Mouse (Mus musculus): ENCODE measurements around the gene Nrtn. TPM values are rescaled to one million over a fixed set of nuclear protein-coding genes. Genes with fewer than 3 reads are reported as not detected.

Nrtn gene
- polyA plus RNA-seq, 1 experiment, result 44.4 TPM

DNA sequence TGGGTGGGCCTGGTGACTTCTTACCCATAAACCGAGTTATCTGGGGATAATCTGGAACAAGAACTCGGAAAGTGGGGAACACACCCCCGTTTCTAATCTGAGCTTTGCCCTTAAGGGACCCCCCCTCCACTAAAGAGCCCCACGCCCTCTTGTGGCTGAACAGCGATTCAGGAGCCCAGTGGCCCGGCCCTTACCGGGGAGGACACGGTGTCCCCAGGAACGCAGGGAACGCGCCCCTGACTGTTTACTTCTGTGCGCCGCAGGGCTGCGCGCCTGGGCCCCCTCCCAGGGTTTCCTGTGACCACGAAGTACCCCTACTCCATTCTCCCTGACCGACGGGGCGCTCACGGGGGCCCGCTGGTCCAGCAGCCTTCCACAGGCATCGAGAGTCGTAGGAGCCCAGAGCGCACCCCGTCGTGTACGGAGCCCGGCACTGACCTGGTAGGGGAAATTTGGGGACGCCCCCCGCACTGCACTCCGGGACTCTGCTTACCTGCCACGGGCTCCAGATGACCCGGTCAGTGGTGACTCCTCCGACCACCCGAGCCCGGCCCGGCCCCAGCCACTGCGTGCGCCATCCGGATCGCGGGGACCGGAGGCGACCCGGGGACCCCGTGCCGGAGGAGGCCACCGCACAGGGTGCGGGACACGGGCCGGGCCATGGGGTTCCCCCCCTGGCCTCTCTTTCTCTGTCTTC lies 479 bp downstream of the Nrtn start:
- H3K4me3 ChIP-seq (ENCODE audit: control insufficient read depth, insufficient read depth, low read length), result peak overlapping the region; percentile 35
- TF ChIP-seq CTCF (IDR thresholded peaks at IDR 0.05; ENCODE audit: borderline replicate concordance, control insufficient read depth, extremely low read depth, insufficient read depth, low read length, poor library complexity) (no peak), POLR2A (IDR thresholded peaks at IDR 0.05; ENCODE audit: control insufficient read depth, extremely low read depth, insufficient read depth, low read length, poor library complexity) (no peak)
- H3K4me1 ChIP-seq (replicated peaks; ENCODE audit: control insufficient read depth, insufficient read depth, low read length), result peaks cover 39% of the 10 kb centered on the region
- no peaks in the 10 kb centered on the region for H3K27me3 ChIP-seq (ENCODE audit: control insufficient read depth, insufficient read depth, low read length)
- no peak overlapping the region for H3K27ac ChIP-seq (ENCODE audit: control insufficient read depth, insufficient read depth, low read length)
- no peak for DNase-seq
- no peaks in the 10 kb centered on the region for H3K36me3 ChIP-seq (ENCODE audit: control insufficient read depth, insufficient read depth, low read length)
- 3% methylated on average over 51 of the region's 51 CpGs for WGBS

DNA sequence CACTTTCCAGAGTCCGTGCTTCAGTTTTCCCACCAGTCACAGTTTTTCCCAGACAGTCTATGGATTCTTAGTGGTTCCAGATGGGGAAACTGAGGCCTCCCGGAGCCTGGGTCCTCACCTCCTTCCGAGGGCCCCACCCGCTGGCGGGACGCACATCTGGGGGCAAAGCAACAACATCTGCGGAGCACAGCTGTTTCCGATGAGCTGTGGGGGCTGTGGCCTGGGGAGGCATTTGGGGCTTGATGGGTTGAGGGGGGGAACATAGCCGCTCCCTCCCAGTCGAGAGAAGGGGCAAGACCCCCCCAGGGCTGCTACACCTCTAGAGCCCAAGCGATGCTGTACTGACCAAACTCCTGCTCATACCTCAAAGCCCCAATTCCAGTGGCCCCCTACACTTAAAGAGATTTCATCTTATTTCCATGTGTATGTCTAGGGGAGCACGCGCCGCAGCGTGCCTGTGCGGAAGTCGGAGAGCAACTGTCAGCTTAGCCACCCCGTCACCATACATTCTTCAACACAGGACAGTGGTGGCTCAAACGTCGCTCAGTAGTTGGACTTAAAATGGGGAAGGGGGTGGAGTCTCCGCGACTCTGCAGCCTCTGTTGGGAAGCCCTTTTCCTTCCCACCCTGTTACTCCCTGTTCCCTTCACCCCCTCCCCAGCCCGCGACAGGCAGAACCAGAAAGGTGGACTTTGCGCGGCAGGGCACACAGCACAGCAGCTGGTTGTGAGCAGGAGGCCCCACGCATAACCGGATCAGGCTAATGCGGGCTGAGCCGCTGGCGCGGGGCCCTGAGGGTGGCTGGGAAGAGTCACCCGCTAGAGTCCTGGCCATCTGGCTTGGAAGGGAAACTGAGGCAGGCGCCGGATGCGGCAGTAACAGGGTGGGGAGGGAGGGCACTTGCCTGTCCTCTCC lies 2.8 kb downstream of the Nrtn start:
- TF ChIP-seq POLR2A (IDR thresholded peaks at IDR 0.05; ENCODE audit: control insufficient read depth, extremely low read depth, insufficient read depth, low read length, poor library complexity) (no peak), CTCF (IDR thresholded peaks at IDR 0.05; ENCODE audit: borderline replicate concordance, control insufficient read depth, extremely low read depth, insufficient read depth, low read length, poor library complexity) (no peak; the same call in 1 of the 2 replicates)
- H3K27me3 ChIP-seq (ENCODE audit: control insufficient read depth, insufficient read depth, low read length), result no peaks in the 10 kb centered on the region
- no peaks in the 10 kb centered on the region for H3K36me3 ChIP-seq (ENCODE audit: control insufficient read depth, insufficient read depth, low read length)
- peaks cover 31% of the 10 kb centered on the region for H3K4me1 ChIP-seq (replicated peaks; ENCODE audit: control insufficient read depth, insufficient read depth, low read length)
- no peak overlapping the region for H3K27ac ChIP-seq (ENCODE audit: control insufficient read depth, insufficient read depth, low read length)
- H3K4me3 ChIP-seq (ENCODE audit: control insufficient read depth, insufficient read depth, low read length), result no peak overlapping the region
- WGBS, result 12% methylated on average over 36 of the region's 36 CpGs
- no peak for DNase-seq

DNA sequence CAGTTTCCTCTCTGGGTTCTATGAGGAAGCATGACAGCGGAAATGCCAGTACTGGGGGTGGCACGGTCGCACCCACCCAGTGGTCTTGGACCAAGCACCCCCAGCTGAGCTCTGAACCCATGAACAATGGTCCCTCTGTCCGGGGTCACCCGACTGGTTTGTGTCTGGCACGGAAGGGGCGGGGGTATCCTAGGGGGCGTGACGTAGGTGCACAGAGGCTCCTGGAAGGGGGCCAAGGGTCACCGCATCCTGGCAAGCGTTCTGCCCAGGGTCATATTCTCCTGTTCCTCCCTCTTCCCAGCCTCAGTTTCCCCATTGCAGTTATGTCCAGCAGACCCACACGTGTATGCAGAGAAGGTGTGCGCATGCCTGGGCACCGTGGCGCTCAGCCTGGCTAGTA lies 3.9 kb downstream of the Nrtn start:
- DNase-seq, result no peak
- H3K4me1 ChIP-seq (replicated peaks; ENCODE audit: control insufficient read depth, insufficient read depth, low read length), result peaks cover 30% of the 10 kb centered on the region
- no peak overlapping the region for H3K4me3 ChIP-seq (ENCODE audit: control insufficient read depth, insufficient read depth, low read length)
- TF ChIP-seq POLR2A (IDR thresholded peaks at IDR 0.05; ENCODE audit: control insufficient read depth, extremely low read depth, insufficient read depth, low read length, poor library complexity) (no peak), CTCF (IDR thresholded peaks at IDR 0.05; ENCODE audit: borderline replicate concordance, control insufficient read depth, extremely low read depth, insufficient read depth, low read length, poor library complexity) (no peak)
- no peaks in the 10 kb centered on the region for H3K27me3 ChIP-seq (ENCODE audit: control insufficient read depth, insufficient read depth, low read length)
- H3K36me3 ChIP-seq (ENCODE audit: control insufficient read depth, insufficient read depth, low read length), result no peaks in the 10 kb centered on the region
- WGBS, result 62% methylated on average over 15 of the region's 15 CpGs
- H3K27ac ChIP-seq (ENCODE audit: control insufficient read depth, insufficient read depth, low read length), result no peak overlapping the region

DNA sequence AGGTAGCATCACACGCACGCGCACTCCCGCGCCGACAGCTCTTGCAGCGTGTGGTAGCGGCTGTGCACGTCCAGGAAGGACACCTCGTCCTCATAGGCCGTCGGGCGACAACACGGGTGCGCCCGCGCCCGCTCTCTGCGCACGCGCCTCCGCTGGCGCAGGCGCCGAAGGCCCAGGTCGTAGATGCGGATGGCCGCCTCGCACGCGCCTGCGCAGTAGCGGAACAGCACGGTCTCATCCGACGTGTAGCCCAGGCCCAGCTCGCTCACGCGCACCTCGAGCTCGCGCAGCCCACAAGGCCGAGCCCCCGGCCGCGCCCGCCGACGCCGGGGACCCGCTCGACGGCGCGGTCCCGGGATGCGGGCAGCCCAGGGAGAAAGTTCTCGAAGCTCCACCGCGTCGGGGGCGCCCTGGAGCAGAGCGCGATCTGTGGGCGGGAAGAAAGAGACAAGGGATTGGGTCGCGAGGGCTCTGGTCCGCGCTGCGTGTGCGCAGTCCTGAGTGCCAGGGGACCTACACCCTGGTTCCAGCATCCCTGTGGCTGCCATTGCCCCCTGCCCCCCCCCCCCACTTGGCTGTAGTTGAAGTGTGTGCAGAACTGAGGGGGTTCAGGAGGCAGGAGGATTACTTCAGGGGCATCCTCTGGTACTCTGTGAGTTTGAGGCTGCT lies 5.8 kb downstream of the Nrtn start:
- 71% methylated on average over 71 of the region's 71 CpGs for WGBS
- Histone ChIP-seq H3K27ac (ENCODE audit: control insufficient read depth, insufficient read depth, low read length) (no peak overlapping the region), H3K27me3 (ENCODE audit: control insufficient read depth, insufficient read depth, low read length) (no peaks in the 10 kb centered on the region), H3K36me3 (ENCODE audit: control insufficient read depth, insufficient read depth, low read length) (no peaks in the 10 kb centered on the region), H3K4me3 (ENCODE audit: control insufficient read depth, insufficient read depth, low read length) (no peak overlapping the region), H3K4me1 (replicated peaks; ENCODE audit: control insufficient read depth, insufficient read depth, low read length) (peaks cover 15% of the 10 kb centered on the region)
- TF ChIP-seq POLR2A (IDR thresholded peaks at IDR 0.05; ENCODE audit: control insufficient read depth, extremely low read depth, insufficient read depth, low read length, poor library complexity), result no peak
- no peak for TF ChIP-seq CTCF (IDR thresholded peaks at IDR 0.05; ENCODE audit: borderline replicate concordance, control insufficient read depth, extremely low read depth, insufficient read depth, low read length, poor library complexity)
- no peak for DNase-seq

DNA sequence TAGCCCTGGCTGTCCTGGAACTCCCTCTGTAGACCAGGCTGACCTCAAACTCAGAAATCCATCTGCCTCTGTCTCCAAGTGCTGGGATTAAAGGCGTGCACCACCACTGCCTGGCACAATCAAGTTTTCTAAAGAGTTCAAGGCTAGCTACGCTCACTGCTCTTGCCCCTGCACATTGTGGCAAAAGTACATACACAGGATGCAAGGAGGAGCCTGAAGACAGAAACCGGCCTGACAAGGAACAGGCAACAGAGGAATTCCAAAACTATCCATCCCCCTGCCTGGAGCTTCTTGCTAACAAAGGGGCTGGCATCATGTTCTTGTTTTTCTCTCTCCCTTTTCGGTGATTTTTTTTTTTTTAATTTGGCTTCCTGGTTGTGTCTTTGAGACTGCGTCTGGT lies 13.2 kb downstream of the Nrtn start:
- no peak for DNase-seq
- 37% methylated on average over 5 of the region's 5 CpGs for WGBS
- H3K4me1 ChIP-seq (replicated peaks; ENCODE audit: control insufficient read depth, insufficient read depth, low read length), result 0 out of 2 replicates have a peak, but pooled peaks cover 2% of the 10 kb centered on the region
- H3K4me3 ChIP-seq (ENCODE audit: control insufficient read depth, insufficient read depth, low read length), result no peak overlapping the region
- H3K36me3 ChIP-seq (ENCODE audit: control insufficient read depth, insufficient read depth, low read length), result no peaks in the 10 kb centered on the region
- H3K27ac ChIP-seq (ENCODE audit: control insufficient read depth, insufficient read depth, low read length), result no peak overlapping the region
- TF ChIP-seq CTCF (IDR thresholded peaks at IDR 0.05; ENCODE audit: borderline replicate concordance, control insufficient read depth, extremely low read depth, insufficient read depth, low read length, poor library complexity) (no peak), POLR2A (IDR thresholded peaks at IDR 0.05; ENCODE audit: control insufficient read depth, extremely low read depth, insufficient read depth, low read length, poor library complexity) (no peak)
- H3K27me3 ChIP-seq (ENCODE audit: control insufficient read depth, insufficient read depth, low read length), result no peaks in the 10 kb centered on the region

- no peaks in the 10 kb centered on the region for H3K27me3 ChIP-seq (ENCODE audit: control insufficient read depth, insufficient read depth, low read length)
- 92% methylated on average over 17 of the region's 17 CpGs for WGBS
- no peak for DNase-seq
- H3K36me3 ChIP-seq (ENCODE audit: control insufficient read depth, insufficient read depth, low read length), result no peaks in the 10 kb centered on the region
- 0 out of 2 replicates have a peak, but pooled peaks cover 2% of the 10 kb centered on the region for H3K4me1 ChIP-seq (replicated peaks; ENCODE audit: control insufficient read depth, insufficient read depth, low read length)
- no peak overlapping the region for H3K4me3 ChIP-seq (ENCODE audit: control insufficient read depth, insufficient read depth, low read length)
- no peak overlapping the region for H3K27ac ChIP-seq (ENCODE audit: control insufficient read depth, insufficient read depth, low read length)
- no peak for TF ChIP-seq POLR2A (IDR thresholded peaks at IDR 0.05; ENCODE audit: control insufficient read depth, extremely low read depth, insufficient read depth, low read length, poor library complexity)
- no peak for TF ChIP-seq CTCF (IDR thresholded peaks at IDR 0.05; ENCODE audit: borderline replicate concordance, control insufficient read depth, extremely low read depth, insufficient read depth, low read length, poor library complexity)
Observed at GRCm38 (mm10) chr17:56740788-56741160, 16.6 kb downstream of the Nrtn start.
